Mouse (Mus musculus) mature B cell (primary cell): ENCODE data around the gene Uhrf2.

Experiments
- in situ Hi-C: fragments of 300-500 bp; cut with MboI; formaldehyde crosslinking; loops from 2 replicates; pipeline ENCODE4 v1.14.3; 2019

Gene Uhrf2

GRCm38 (mm10) chr19:30124999-30125669, 94.8 kb downstream of the Uhrf2 start:
- in situ Hi-C loops, result no loop called here

GRCm38 (mm10) chr19:30125670-30126059, 95.4 kb downstream of the Uhrf2 start:
- in situ Hi-C loops, result no loop called here

DNA sequence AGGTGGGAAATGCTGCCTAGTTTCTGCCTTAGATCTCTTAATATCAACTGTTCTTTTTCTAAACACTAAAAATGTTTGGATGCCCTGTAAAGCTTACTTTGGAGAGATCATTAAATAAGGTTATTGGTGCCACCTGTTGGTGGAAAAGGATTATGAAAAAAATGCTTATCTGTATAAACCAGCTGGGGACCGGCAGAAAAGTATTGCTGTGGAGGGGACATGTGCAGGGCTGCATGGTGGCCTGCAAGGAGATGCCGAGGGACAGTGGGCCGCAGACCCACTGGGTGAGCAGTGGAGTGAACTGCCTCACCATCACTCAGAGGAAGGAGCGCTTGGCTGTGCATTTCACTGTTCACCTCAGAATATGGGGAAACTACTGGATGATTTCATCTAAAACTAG, 97.9 kb downstream of the Uhrf2 start:
- in situ Hi-C loops, result no loop called here

DNA sequence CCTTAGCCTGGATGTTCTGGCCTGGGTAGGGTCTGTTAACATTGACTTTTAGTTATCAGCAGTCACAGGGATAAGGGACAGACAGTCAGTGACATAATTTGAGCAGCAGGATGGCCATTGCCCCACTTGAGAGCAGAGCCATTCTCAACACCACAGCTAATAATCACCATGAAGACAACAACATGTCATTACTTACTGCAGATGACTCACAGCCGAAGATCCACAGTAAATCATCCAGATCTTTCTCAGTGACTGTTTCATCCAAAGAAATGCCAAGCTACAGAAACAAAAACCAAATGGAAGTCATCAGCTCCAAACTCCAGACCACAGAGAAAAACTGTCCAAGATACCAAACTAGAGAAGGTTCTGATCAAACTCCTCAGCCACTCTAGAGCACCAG, 106.0 kb downstream of the Uhrf2 start:
- in situ Hi-C loops, result no loop called here
